Mouse (Mus musculus): Measurements from ENCODE around the gene Mfn2.

- TF ChIP-seq CTCF (IDR thresholded peaks at IDR 0.05; ENCODE audit: borderline replicate concordance, insufficient read depth, low read length), result no peak
- no peak for TF ChIP-seq POLR2A (IDR thresholded peaks at IDR 0.05; ENCODE audit: low read depth, low read length)
These were observed 33.0 kb upstream of the Mfn2 start for GRCm38 (mm10) chr4:147937486-147937885.
